Mouse (Mus musculus): ENCODE measurements around the gene Alg1.

Alg1 gene

GRCm38 (mm10) chr16:5242882-5243281 is 9.5 kb downstream of the Alg1 start:
- DNase-seq: no peak

- peak; percentile 40 for DNase-seq
Measured at GRCm38 (mm10) chr16:5244411-5244810, 11.0 kb downstream of the Alg1 start.

GRCm38 (mm10) chr16:5250891-5251290 is 17.5 kb downstream of the Alg1 start:
- DNase-seq: no peak

DNA sequence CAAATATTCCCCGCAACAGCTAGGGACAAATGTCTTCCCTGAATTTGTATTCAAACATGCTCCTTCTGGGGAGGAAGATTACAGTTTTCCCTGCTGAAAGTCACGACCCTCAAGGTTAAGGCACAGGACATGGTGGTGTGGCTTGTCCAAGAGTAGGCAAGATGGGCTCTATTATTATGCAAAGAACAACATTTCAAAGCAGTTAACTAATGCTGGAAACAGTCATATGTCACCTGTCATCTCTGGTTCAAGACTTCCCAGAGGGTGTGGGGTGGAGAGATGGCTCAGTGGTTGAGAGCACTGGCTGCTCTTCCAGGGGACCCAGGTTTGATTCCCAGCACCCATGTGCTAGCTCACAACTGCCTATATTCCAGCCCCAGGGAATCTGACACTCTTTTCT is 18.8 kb downstream of the Alg1 start:
- DNase-seq: no peak

GRCm38 (mm10) chr16:5254346-5255025 is 21.1 kb downstream of the Alg1 start:
- peak; percentile 48 for DNase-seq

DNA sequence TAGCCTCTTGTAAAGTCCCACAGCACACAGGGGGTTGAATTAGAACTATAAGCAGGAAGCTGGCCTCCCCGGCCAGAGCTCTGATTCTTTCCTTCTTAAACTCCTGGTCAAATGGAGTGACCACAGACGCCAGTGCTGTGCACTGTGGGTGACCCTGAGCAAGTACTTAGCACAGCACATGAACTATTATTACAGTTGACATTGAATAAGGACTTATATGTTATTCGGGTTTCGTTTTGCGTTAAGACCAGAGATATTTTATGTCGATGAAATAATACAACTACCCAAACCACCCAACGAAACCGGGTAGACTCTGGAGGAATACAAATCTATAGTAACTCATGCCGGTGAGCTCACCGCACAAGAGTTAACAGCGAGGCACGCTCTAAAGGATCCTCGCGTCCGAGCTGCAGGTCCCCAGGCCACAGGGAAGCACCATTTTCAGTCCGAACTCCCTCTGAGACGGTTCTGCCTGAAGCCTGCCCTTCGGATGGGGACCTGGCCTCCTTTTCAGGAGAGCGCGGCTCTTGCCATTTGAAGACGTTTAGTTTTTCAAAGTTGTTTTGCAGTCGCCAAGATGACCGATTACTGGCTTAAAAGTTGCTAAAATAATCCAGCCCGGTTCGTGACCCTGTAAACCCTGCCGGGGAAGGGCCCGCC is 21.8 kb downstream of the Alg1 start:
- DNase-seq: no peak

DNA sequence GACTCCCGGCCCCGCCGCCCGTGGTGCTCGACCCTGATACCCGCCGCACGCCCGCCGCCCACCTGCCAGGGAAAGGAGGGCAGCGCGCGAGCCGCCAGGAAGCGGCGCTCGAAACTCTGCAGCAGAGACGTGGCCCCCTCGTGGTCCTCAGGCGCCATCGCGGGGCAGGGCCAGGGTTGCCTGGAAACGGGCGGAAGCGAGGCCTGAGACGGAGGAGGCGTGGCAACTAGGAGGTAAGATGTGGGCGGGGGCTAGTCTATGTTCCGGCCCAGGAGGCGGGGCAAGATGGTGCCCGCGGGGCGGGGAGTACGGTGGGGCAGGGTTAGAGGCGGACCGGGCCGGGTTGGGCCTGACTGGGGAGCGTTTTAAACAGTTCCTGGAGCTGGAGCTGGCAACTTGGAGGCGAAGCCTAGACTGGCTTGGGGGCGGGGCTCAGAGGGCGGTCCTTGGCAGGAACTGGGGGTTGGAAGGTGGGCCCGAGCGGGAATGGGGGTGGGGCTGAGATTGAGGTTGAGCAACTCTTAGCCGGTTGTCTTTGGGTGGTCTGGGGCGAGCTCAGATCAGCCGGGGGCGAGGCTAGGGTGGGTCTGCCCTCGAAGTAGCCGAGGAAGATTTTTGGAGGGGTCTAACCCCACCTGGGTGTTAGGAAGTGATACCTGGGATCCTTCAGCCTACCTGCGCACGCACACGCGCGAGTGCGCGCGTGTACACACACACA is 22.5 kb downstream of the Alg1 start, which contains the start of gene Eef2kmt:
TSS of gene Eef2kmt (minus strand) at position 205 of the 718 bp plus-strand sequence.
- peak; percentile 93 for DNase-seq

- DNase-seq: no peak
Measured at GRCm38 (mm10) chr16:5263156-5263555, 29.7 kb downstream of the Alg1 start.

DNA sequence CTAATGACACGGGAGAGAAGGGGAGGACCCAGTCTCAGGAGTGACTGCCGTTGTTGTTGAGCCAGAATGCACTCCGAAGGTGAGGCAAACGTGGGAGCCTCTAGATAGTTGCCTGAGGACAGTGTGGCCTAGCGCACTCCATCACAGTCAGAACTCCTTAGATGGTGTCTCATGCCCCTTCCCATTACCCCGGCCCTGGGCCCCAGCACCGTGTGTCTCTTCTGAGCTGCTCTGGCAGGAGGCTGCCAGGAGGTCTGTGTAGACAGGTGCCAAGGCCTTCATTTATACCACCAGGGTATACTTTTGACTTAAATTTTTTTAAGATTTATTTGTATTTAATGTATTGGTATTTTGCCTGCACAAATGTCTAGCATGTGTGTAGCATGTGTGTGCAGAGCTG is 30.5 kb downstream of the Alg1 start:
- no peak for DNase-seq

DNA sequence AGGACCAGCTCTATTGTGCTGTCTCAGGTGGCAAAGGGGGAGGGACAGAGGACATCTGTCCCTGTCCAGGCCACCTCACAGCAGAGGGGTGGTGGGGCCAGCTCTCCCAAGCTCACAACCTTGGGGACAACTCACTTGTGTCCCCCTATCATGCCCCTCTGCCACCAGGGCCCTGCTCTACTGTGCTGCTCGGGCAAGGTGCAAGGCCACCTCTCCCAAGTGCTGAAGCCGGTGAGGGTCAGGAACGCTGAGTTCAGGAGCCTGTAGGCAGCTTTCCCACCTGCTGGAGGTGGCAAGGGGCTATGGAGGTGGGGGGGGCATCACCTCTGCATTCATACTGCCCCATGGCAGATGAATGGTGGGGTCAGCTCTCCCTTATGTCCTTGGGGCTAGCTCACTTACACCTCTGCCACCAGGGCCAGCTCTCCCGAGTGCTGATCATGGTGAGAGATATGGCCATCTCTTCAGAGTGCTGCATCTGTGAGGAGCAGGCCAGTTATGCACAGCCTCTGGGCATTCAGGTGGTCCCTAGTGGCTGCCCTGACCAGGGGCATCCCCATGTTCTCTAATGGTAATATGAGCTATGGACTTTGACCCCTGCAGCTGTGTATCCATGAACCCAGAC is 38.1 kb downstream of the Alg1 start:
- DNase-seq: no peak

GRCm38 (mm10) chr16:5272371-5272770 is 39.0 kb downstream of the Alg1 start:
- DNase-seq: no peak

DNA sequence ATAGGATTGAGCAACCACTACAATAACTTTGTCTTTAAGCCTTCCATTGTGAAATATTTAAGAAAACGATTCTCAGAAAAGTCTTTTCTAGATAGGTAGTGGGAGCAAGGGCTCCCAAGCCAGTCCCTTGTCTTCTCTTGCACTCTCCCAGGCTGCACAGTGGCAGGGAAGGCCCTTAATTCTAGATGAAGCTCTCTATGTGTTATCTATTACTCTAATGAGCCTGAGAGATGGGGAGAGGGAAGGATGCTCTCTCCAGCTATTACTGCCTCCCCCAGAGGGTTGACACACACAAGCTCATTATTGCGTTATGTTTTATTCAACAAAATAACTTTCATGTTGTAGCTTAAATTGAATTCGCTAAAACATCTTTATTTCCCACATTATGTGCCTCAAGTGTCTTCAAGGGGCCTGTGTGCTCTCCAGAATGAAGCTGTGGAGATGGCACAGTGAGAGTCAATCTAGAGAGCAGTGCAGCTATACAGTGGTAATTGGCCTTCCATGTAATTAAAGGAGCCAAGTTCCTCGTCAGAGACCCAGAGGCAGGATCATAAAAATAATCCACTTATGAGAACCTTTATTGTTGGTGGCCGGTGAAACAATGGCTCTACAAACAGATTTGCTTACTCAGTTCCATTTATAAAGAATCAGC is 46.3 kb downstream of the Alg1 start:
- DNase-seq: no peak

DNA sequence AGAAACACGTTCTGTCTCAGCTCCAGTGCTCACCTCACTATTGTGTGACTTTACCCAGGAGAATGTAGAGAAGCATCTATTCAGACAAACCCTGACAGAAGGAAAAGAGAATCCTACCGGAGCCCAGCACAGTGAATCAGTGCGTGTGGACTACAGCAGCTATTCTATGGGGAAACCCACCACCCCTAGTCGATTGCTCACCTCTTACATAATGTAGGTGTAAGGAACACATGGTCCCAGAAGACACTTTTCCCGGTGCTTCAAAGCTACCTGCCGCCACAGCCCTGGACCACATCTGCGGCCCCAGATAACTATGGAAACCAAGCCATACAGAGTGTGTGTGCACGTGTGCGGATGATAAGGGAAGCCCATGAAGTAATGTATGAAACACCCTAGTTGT is 49.3 kb downstream of the Alg1 start:
- DNase-seq: no peak

GRCm38 (mm10) chr16:5285376-5285775 is 52.0 kb downstream of the Alg1 start:
- no peak for DNase-seq
